Mouse (Mus musculus) heart, adult 2 months (tissue): Measurements from ENCODE around the gene Cfap97d2. TPM values are rescaled to one million over a fixed set of nuclear protein-coding genes. Genes with fewer than 3 reads are reported as not detected.
"Not testable (repeated sequence)": the region's sequence is repeated elsewhere in the genome, so short reads cannot be mapped to it uniquely, and the experiment has no call there.

Source experiments
- DNase-seq, 2 experiments: peaks; one replicate each; pipeline ENCODE4 v3.0.0; 2021
- H3K27ac ChIP-seq: fragments of 200-600 bp; 2 replicates; pipeline ENCODE4 v1.8.1; 2022
- H3K27me3 ChIP-seq: fragments of 200-500 bp; 2 replicates; pipeline ENCODE4 v1.6.1; 2012; ENCODE audit warnings: mild to moderate bottlenecking, low read length, inconsistent platforms, mixed read lengths; ENCODE audit not compliant: control insufficient read depth, insufficient read depth
- H3K36me3 ChIP-seq: fragments of 200-500 bp; 2 replicates; pipeline ENCODE4 v1.6.1; 2012; ENCODE audit warnings: low read length, inconsistent platforms; ENCODE audit not compliant: control insufficient read depth, insufficient read depth
- H3K4me1 ChIP-seq: fragments of 200-500 bp; 2 replicates; pipeline ENCODE4 v1.6.1; 2011; ENCODE audit warnings: low read length; ENCODE audit not compliant: control insufficient read depth, insufficient read depth
- H3K4me3 ChIP-seq: fragments of 200-600 bp; 2 replicates; pipeline ENCODE4 v1.8.1; 2022
- H3K79me2 ChIP-seq: fragments of 200-500 bp; replicated peaks from 2 replicates; pipeline ENCODE4 v1.6.1; 2012; ENCODE audit warnings: mild to moderate bottlenecking, inconsistent platforms, low read length, moderate library complexity, mixed read lengths; ENCODE audit not compliant: control insufficient read depth, insufficient read depth
- H3K9ac ChIP-seq: fragments of 200-500 bp; 2 replicates; pipeline ENCODE4 v1.6.1; 2012; ENCODE audit warnings: low read depth, mild to moderate bottlenecking, control low read depth, inconsistent platforms, low read length, mixed read lengths
- CTCF ChIP-seq: fragments of 200-600 bp; IDR thresholded peaks from 2 replicates; pipeline ENCODE4 v1.8.1; 2022; ENCODE audit warnings: antibody characterized with exemption, mild to moderate bottlenecking, moderate library complexity
- EP300 ChIP-seq: fragments of 200-500 bp; IDR thresholded peaks from 2 replicates; pipeline ENCODE4 v1.6.1; 2011; ENCODE audit warnings: low read depth, low read length, control low read depth; ENCODE audit not compliant: insufficient read depth
- POLR2A ChIP-seq: fragments of 200-500 bp; IDR thresholded peaks from 2 replicates; pipeline ENCODE4 v1.6.1; 2011; ENCODE audit warnings: mild to moderate bottlenecking, low read depth, low read length, control low read depth; ENCODE audit not compliant: insufficient read depth
- WGBS: fragments of 180-500 bp; shearing (Covaris S2); methylation state at CpG from one replicate; pipeline ENCODE4 v1.1.7; 2018; 5-methylcytosine and 5-hydroxymethylcytosine counted together
- intact Hi-C: fragments of 180-260 bp; cut with DNase I; formaldehyde crosslinking; loops from one replicate; pipeline ENCODE4 v1.15.1; 2025
- polyA plus RNA-seq: library from polyadenylated mRNA; depleted of rRNA; stranded (reverse); fragments of >200 nt; gene quantifications from 2 replicates; pipeline ENCODE4 v1.2.3, GENCODE M21; 2012
- total RNA-seq, 2 experiments: library from RNA; stranded (reverse); gene quantifications; 2 replicates each; pipeline ENCODE4 v1.2.3; 2021

Gene Cfap97d2
- total and polyA plus RNA-seq, 3 experiments, result 0.49 to 0.52 TPM; not detected in 1

GRCm38 (mm10) chr8:13727469-13728094 lies 21.9 kb downstream of the Cfap97d2 start:
- intact Hi-C loops, result loop anchor here (5.0 kb wide), 2 partner anchors 130 to 175 kb away; no protein-coding TSS in a partner anchor
- Histone ChIP-seq H3K79me2 (no peaks in the 10 kb centered on the region), H3K27ac (no peak overlapping the region), H3K36me3 (no peaks in the 10 kb centered on the region), H3K9ac (no peak overlapping the region), H3K27me3 (no peaks in the 10 kb centered on the region), H3K4me3 (no peak overlapping the region), H3K4me1 (no peaks in the 10 kb centered on the region)
- no peak for TF ChIP-seq POLR2A
- TF ChIP-seq CTCF, result no peak
- no peak for TF ChIP-seq EP300
- WGBS, result 76% methylated on average over 10 of the region's 10 CpGs
- DNase-seq, result no peak

GRCm38 (mm10) chr8:13740323-13740770 lies 34.7 kb downstream of the Cfap97d2 start:
- TF ChIP-seq CTCF (no peak), POLR2A (peak; percentile 27; the same call in 1 of the 2 replicates), EP300 (peak; percentile 76; the same call in 1 of the 2 replicates)
- Histone ChIP-seq H3K36me3 (no peaks in the 10 kb centered on the region; the same call in 1 of the 2 replicates), H3K9ac (0 out of 2 replicates have a peak overlapping the region, but pooled peaks have one; percentile 13), H3K27ac (peak overlapping the region; percentile 61), H3K27me3 (no peaks in the 10 kb centered on the region), H3K4me1 (peaks cover 3% of the 10 kb centered on the region), H3K4me3 (no peak overlapping the region), H3K79me2 (no peaks in the 10 kb centered on the region)
- DNase-seq, result peak; percentile 44 to 61
- WGBS, result 16% methylated on average over 6 of the region's 6 CpGs
- intact Hi-C loops, result no loop called here

GRCm38 (mm10) chr8:13740817-13741613 lies 35.3 kb downstream of the Cfap97d2 start:
- Histone ChIP-seq H3K36me3 (no peaks in the 10 kb centered on the region; the same call in 1 of the 2 replicates), H3K79me2 (no peaks in the 10 kb centered on the region), H3K27ac (peak overlapping the region; percentile 61), H3K27me3 (no peaks in the 10 kb centered on the region), H3K4me1 (peaks cover 3% of the 10 kb centered on the region), H3K4me3 (no peak overlapping the region), H3K9ac (no peak overlapping the region)
- intact Hi-C loops, result no loop called here
- no peak for TF ChIP-seq EP300
- TF ChIP-seq CTCF, result no peak
- no peak for TF ChIP-seq POLR2A
- no peak for DNase-seq
- WGBS, result 61% methylated on average over 7 of the region's 7 CpGs

DNA sequence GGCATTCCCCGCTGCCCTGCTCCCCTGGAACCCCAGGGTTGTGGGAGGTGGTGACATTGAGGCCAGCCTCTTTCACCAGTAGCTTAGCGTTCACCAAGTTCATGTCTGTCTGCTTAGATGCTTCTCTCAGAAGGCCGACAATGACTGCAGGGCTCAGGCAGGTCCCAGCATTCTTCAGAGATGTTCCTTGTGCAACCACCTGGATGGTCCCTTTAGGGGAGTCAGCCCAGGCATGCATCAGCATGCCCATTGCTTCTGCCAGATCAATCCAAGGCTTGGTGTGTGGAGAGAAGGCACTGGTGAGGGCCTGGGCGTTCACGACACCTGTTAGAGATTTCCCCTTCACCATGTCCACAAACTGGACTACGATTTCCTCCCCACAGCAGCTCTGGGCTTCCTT lies 40.5 kb downstream of the Cfap97d2 start:
- H3K9ac ChIP-seq, DNase-seq, H3K27me3 ChIP-seq, H3K36me3 ChIP-seq, H3K4me1 ChIP-seq, H3K27ac ChIP-seq, H3K4me3 ChIP-seq, intact Hi-C loops, H3K79me2 ChIP-seq: not testable (repeated sequence)
- 93% methylated on average over 6 of the region's 6 CpGs for WGBS

DNA sequence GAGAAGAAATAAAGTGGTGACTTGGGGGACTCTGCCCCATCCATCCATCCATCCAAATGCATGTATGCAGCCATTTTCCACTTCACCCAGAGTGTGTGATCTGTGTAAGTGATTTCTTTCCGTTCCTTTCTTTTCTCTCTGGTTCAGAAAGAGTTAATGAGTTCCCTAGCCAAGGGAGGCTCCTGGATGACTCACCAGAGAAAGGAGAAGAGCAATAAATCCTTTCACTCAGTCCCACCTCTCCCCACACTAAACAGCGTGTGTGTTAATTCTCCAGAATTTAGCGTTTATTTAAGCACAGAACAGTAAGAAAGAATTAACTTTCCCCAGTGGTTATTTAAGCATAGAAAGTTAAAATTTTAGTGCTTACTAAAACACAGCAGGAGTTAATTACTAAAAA lies 41.9 kb downstream of the Cfap97d2 start:
- intact Hi-C loops, result no loop called here
- H3K27ac ChIP-seq, result no peak overlapping the region
- 32% methylated on average over 3 of the region's 3 CpGs for WGBS
- H3K4me1 ChIP-seq, result no peaks in the 10 kb centered on the region; the same call in 1 of the 2 replicates
- DNase-seq, result no peak
- no peaks in the 10 kb centered on the region for H3K36me3 ChIP-seq
- H3K79me2 ChIP-seq, result no peaks in the 10 kb centered on the region
- H3K4me3 ChIP-seq, result no peak overlapping the region
- no peak for TF ChIP-seq CTCF
- TF ChIP-seq EP300, result no peak
- no peak for TF ChIP-seq POLR2A
- H3K9ac ChIP-seq, result no peak overlapping the region
- no peaks in the 10 kb centered on the region for H3K27me3 ChIP-seq

DNA sequence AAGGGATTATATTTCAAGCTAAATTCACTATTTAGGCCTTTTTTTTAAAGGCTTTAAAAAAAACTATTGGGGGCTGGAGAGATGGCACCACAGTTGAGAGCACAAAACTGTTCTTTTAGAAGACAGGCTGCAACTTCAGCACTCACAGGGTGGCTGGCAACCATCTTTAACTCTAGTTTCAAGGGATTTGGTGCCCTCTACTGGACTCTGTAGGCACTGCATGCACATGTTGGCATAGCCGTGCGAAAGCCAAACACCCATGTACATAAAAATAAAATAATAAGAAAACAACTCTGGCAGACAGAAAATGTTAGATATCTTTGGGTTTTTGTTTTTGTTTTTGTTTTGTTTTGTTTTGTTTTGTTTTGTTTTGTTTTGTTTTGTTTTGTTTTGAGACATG lies 48.0 kb downstream of the Cfap97d2 start:
- H3K27ac ChIP-seq, result no peak overlapping the region
- peaks cover 1% of the 10 kb centered on the region for H3K36me3 ChIP-seq
- WGBS, result 20% methylated on average over 2 of the region's 2 CpGs
- H3K79me2 ChIP-seq, result peaks cover 2% of the 10 kb centered on the region; the same call in 1 of the 2 replicates
- intact Hi-C loops, result loop anchor here (1.0 to 2.0 kb wide), 4 partner anchors 77 to 342 kb away; partner anchors contain the start of gene Rasa3
- no peak for TF ChIP-seq POLR2A
- peak; percentile 64; the same call in 1 of the 2 replicates for TF ChIP-seq EP300
- peak; percentile 92 for TF ChIP-seq CTCF
- no peaks in the 10 kb centered on the region for H3K27me3 ChIP-seq
- peak; percentile 66 to 85 for DNase-seq
- H3K4me1 ChIP-seq, result peaks cover 5% of the 10 kb centered on the region
- no peak overlapping the region for H3K4me3 ChIP-seq
- H3K9ac ChIP-seq, result no peak overlapping the region
